Mouse (Mus musculus) thymus, postnatal 14 days (tissue): Measurements from ENCODE around the gene Mgat4a.

Experiments used
- DNase-seq: peaks from one replicate; pipeline ENCODE4 v3.0.0; 2021

Gene Mgat4a

DNA sequence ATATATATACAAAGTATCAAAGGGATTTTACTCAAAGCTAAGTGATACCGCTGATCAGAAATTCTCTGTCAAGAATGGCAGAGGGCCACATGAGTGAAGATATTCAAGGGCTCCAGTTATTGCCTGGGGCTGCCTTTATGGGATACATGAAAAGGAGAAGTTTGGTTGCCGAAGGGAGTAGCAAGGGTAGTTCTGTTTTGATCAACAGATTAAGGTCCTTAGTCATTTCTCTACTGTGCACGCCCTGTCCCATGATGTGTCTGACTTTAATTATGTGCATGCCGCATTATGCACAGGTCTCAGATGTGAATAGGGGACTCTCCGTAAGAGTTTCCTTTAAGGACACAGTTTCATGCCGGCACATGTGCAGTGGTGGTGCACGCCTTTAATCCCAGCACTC lies 83.3 kb downstream of the Mgat4a start:
- no peak for DNase-seq

GRCm38 (mm10) chr1:37451270-37451669 lies 89.5 kb downstream of the Mgat4a start:
- DNase-seq, result no peak

DNA sequence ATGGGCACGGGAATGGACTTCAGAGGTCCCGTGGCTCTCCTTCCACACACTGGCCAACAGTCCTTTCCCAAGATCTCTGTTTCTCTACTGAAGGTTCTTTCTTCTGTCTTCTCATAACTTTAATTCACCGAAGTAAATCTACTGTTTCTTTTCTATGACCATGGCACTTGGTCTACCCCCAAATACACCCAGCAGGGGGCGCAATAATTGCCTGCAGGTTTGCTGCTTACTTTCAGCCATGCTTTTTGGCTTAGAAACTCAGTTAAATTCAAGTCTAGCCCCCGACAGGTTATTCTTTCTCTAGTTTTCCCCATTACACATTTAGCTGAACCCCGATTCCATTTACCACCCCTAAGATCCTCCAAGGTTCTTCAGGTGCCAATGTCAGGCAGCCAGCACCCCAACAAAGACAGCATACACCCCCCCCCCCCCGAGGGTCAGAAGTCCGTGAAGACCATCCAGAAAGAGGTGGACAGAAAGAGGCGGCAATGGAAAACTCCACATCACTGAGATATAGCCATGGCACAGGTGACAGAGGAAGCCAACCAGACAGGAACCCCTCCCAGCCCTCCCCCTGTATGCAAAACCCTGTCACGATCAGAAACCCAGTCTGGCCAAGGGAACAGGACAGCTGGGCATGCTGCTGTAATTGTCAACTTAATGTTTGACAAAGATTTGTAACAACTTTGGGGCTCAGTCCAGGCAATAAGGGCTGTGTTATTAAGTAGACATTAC lies 92.3 kb downstream of the Mgat4a start:
- peak; percentile 82 for DNase-seq

DNA sequence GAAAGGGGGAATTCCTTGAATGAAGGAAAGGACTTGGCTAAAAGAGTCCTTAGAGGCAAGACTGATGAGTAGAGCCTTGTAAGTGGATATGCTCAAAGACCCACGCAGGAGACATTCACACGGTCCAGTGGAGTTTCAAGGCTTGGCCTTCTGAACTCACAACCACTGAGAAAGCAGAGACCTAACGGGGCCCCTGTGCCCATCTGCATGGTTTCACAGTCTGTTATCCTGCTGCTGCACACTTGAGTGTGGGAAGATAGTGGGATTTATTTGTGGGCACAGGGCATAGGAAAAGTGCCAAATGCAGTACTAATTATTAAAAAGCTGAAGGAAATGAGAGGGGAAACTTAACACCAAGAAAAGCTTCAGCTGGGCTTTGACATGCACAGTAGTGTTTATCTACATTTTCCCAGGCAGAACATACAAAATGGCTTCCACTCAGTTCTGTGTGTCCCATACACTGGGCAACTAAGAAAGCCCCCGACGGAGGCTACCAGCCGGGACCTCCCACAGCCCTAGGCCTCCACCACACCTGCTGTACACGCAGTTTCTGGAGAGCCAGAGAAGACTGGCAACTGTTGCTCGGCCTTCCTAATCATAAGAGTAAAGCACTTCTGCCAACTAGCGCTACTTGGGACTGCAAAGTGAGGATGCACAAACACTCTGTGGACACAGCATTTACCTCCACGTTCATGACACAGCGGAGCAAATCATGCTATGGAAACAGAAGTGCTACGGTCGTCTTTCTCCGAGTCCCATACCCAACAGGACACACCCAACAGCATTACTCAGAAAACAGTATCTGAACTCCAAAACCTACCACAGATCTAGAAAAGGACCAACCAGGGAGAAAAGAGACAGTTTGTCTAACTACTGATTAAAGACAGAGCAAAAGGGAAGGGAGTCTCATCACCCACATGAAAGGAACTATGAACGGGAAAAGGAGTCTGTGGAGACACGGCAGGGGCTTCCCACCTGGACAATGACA lies 97.7 kb downstream of the Mgat4a start:
- no peak for DNase-seq

GRCm38 (mm10) chr1:37436419-37436818 lies 104.4 kb downstream of the Mgat4a start:
- DNase-seq, result no peak

- no peak for DNase-seq
These were observed 110.4 kb downstream of the Mgat4a start for GRCm38 (mm10) chr1:37430297-37430840.

- peak; percentile 93 for DNase-seq
These were observed 111.2 kb downstream of the Mgat4a start, which contains the start of the genes Coa5 and Unc50 for GRCm38 (mm10) chr1:37429366-37430296. Gene Coa5, minus strand, starts transcription at chr1:37430103. Gene Unc50, plus strand, starts transcription at chr1:37430139.

GRCm38 (mm10) chr1:37428911-37429310 lies 111.9 kb downstream of the Mgat4a start:
- no peak for DNase-seq

DNA sequence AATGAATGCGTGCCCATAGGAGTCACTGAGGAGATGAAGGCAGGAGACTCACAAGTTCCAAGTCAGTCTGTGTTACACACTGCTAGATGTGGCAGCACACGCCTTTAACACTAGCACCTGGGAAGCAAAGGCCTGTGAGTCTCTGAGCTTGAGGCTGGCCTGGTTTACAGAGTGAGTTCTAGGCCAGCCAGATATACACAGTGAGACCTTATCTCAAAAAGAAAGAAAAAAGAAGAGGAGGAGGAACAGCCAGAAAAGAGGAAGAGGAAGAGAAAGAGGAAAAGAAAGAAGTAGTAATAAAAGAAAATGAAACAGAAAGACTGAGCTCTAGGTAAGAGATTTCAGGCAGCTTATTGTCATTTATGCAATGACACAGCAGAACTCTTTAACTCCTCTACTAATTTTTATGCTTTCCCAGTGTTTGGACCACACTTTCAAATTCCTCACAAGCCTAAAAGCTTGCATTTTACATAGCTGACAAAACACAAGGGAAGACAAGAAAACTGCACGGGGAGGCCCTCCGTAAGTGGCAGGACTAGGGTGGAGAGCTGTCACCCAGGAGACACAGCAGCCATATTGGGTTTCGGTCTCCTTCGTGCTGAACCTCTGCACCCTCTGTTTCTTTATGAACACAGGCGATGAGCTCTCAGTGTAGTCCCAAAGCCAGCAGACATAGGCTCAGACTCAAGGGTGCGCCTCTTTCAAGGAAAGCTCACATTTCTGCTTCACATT lies 113.5 kb downstream of the Mgat4a start:
- no peak for DNase-seq

- DNase-seq, result peak; percentile 69
These were observed 121.4 kb downstream of the Mgat4a start for GRCm38 (mm10) chr1:37419420-37419819.

DNA sequence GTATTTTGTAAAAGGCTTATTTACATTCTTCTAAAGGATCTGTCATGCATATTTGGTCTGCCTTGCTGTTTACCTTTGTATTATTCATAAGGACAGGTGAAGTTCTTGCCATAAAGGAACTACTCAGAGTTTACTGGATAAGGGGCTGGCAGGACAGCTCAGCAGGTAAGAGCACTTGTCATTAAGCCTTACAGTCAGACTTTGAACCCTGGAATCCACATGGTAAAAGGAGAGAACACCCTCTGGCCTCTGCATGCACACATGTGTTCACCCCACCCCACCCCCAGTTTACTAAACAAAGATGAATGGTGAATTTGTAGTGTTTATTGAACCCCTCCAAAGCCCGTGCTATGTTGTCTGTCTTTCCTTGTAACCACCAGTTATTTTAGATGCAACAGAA lies 125.4 kb downstream of the Mgat4a start:
- no peak for DNase-seq

DNA sequence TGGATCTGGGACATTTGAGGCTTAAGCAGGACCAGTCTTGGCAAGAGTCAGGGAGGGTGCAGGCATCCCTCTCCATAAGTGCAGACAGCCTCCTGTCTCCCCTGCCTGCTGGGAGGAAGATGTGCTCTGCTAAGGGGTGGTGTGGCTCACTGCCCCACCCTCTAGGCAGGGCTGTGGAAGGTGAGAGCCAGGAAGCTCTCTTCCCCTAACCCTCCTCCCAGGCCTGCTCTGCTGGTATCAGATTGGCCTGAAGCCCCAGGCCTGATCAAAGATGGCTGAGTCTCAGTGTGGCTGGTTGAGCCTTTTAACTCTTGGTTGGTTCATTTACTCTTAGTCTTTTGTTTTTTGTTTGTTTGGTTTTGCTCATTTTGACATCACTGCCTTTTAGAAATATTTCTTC lies 131.2 kb downstream of the Mgat4a start:
- DNase-seq, result no peak

DNA sequence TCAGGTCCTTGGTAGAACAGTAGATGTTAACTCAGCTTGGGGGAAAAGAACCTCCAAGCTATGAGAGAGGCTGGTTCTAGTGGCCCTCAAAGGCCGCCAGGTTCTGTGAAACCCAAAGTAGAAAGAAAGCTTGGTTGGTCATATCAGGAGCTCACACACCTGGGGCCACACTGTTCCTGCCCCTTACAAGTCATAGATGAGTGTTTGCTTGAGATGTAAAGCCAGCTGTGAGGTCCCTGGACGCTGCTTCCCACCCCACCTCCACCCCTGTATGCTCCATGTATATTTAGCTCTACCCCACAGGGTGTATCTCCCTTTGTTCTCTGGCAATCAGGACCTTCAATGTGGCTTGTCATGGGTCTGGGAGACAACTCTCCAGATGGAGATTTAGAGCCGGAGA lies 132.1 kb downstream of the Mgat4a start:
- DNase-seq, result no peak

- DNase-seq, result no peak
These were observed 132.8 kb downstream of the Mgat4a start for GRCm38 (mm10) chr1:37408059-37408458.

- no peak for DNase-seq
These were observed 133.6 kb downstream of the Mgat4a start for GRCm38 (mm10) chr1:37407228-37407627.

DNA sequence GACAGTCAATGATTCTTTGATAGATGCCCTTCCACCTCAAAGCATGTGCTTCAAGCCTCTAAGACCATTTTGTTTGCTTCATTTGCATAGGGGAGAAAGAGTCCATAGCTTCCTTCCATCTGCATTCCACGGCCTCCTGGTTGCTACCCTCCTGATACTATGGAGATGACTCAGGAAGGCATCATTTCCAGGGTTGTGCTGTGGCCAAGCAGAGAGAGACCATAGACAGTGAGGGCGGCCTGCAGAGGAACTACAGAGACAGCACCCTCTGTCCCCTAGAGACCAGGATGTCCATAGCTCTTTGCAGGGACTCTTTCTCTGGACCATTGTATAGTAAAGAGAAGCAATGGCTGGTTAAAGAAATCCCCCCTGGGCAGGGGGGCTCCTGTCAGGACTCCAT lies 135.7 kb downstream of the Mgat4a start:
- DNase-seq, result no peak

DNA sequence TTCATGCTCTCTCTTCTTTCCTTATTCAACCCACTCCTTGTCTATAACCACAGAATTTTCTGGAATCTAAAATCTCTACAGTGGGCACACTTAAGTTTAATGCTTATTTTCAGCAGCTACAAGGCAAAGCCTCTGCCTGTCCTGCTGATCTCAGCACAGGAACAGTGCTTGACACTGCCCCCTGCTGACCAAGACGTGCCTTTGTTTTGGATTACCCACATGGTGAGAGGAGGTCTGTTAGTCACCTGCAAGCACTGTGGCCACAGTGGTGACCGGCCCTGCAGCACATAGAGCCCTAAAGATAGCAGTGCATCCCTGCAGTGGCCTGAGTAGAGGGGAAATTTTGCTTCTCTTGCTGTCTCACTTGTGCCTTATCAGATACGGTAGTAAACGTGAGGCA lies 139.1 kb downstream of the Mgat4a start:
- peak; percentile 72 for DNase-seq

- no peak for DNase-seq
These were observed 141.1 kb downstream of the Mgat4a start for GRCm38 (mm10) chr1:37399734-37400133.

- no peak for DNase-seq
These were observed 141.9 kb downstream of the Mgat4a start for GRCm38 (mm10) chr1:37398961-37399360.

DNA sequence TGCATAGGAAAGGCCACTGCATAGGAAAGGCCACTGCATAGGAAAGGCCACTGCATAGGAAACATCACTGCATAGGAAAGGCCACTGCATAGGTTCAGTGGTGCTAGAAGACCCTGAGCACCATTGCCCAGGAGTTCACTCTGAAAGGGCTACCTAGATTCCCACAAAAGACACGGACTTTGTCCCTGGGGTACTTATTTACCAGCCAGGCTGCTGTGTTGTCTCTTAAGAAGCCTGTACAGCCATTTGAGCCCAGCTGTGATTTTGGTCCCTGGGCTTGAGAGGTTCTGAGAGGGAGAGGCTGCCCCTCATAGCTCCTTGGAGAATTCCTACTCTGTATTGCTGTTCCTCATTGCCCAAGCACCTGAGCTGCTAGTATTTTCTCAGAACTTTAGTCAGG lies 144.3 kb downstream of the Mgat4a start:
- no peak for DNase-seq

- DNase-seq, result no peak
These were observed 147.6 kb downstream of the Mgat4a start for GRCm38 (mm10) chr1:37393174-37393573.
